Comparison of ENCODE assay signal across 8 mouse cellular contexts in the genomic region with DNA sequence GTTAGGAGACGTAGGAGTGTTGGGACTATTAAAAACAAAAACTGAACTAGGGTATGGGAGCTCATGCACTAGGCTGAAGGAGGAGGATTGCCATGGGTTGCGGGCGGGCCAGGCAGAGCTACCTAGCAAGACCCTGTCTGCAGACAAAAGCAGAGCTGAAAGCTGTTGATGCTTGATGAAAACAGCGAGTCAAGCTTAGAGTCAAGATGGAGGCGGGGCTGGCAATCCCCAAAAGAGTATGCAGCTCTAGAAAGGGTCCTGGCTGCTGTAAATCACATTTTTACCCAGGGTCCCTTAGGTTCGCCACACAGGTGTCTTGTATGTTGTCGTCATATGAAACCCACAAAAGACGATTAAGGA. TPM values are rescaled to one million over a fixed set of nuclear protein-coding genes. Genes with fewer than 3 reads are reported as not detected.
DNase-seq lines count a peak whose midpoint lies in the region; ATAC-seq lines count a peak whose summit lies in the region.

No protein-coding gene starts in this region.

- H3K9me3 ChIP-seq in heart, embryonic 16.5 days (replicated peaks; ENCODE audit: control insufficient read depth, low read length), result no peaks in the 10 kb centered on the region
- H3K9me3 ChIP-seq in liver, embryonic 13.5 days (replicated peaks), result no peaks in the 10 kb centered on the region

- peak overlapping the region; percentile 86 for H3K4me3 ChIP-seq in heart, embryonic 16.5 days (ENCODE audit: low read length)
- peak overlapping the region; percentile 95 for H3K4me3 ChIP-seq in liver, embryonic 13.5 days (replicated peaks)

- no peak for ATAC-seq in CD4-positive, CD25-positive, alpha-beta regulatory T cell, adult 4 months
- no peak for ATAC-seq in heart, embryonic 16.5 days (replicated peaks; ENCODE audit: extremely low read depth, insufficient read depth, low FRiP score)
- ATAC-seq in liver, embryonic 13.5 days (ENCODE audit: low read depth), result no peak

- H3K36me3 ChIP-seq in heart, embryonic 16.5 days (ENCODE audit: control insufficient read depth, insufficient read depth), result no peaks in the 10 kb centered on the region; the same call in 1 of the 2 replicates
- peaks cover 17% of the 10 kb centered on the region; the same call in 1 of the 2 replicates for H3K36me3 ChIP-seq in liver, embryonic 13.5 days
- no peaks in the 10 kb centered on the region for H3K36me3 ChIP-seq in splenic B cell, adult 2 months (ENCODE audit: control insufficient read depth, insufficient read depth, low read length, poor library complexity, severe bottlenecking)

- no peaks in the 10 kb centered on the region for H3K27me3 ChIP-seq in heart, embryonic 16.5 days (ENCODE audit: control insufficient read depth, insufficient read depth, low read length)
- 0 out of 2 replicates have a peak, but pooled peaks cover 4% of the 10 kb centered on the region for H3K27me3 ChIP-seq in liver, embryonic 13.5 days
- no peaks in the 10 kb centered on the region; the same call in 1 of the 2 replicates for H3K27me3 ChIP-seq in splenic B cell, adult 2 months (ENCODE audit: control insufficient read depth, insufficient read depth, low read length, poor library complexity, severe bottlenecking)

- peak overlapping the region; percentile 80 for H3K4me2 ChIP-seq in heart, embryonic 16.5 days (ENCODE audit: low read depth, low read length)
- peak overlapping the region; percentile 86 for H3K4me2 ChIP-seq in liver, embryonic 13.5 days

- H3K4me1 ChIP-seq in heart, embryonic 16.5 days (ENCODE audit: control insufficient read depth, insufficient read depth, low read length), result peaks cover 20% of the 10 kb centered on the region
- peaks cover 57% of the 10 kb centered on the region for H3K4me1 ChIP-seq in liver, embryonic 13.5 days (replicated peaks)

- H3K27ac ChIP-seq in heart, embryonic 16.5 days (ENCODE audit: low read length), result peak overlapping the region; percentile 96
- peak overlapping the region; percentile 97 for H3K27ac ChIP-seq in liver, embryonic 13.5 days

- 19% methylated on average over 8 of the region's 8 CpGs for WGBS in heart, embryonic 16.5 days
- WGBS in liver, embryonic 13.5 days (ENCODE audit: insufficient replicate concordance), result 26% methylated on average over 8 of the region's 8 CpGs

- DNase-seq in CD4-positive, CD25-positive, alpha-beta regulatory T cell, adult 2 months (ENCODE audit: low read depth, low spot score), result peak; percentile 61
- peak; percentile 13 for DNase-seq in right cerebral cortex, postnatal 4 days
- DNase-seq in right cerebral cortex, adult 18-20 months, result no peak
- DNase-seq in liver, embryonic 13.5 days, result peak; percentile 11
- peak; percentile 37 for DNase-seq in splenic B cell, adult 2 months (ENCODE audit: low read depth, low spot score)
- no peak for DNase-seq in gastrocnemius, postnatal 25 days

- H3K9ac ChIP-seq in heart, embryonic 16.5 days (ENCODE audit: low read length), result peak overlapping the region; percentile 98
- peak overlapping the region; percentile 99 for H3K9ac ChIP-seq in liver, embryonic 13.5 days

RNA-seq across cellular contexts. Expression of a gene that starts 1.2 kb away (rescaled TPM):
- polyA plus RNA-seq in CD4-positive, CD25-positive, alpha-beta regulatory T cell, adult 4 months (2017; shearing (Covaris generic)), result 100 to 1,000 TPM in 1 of 2 experiments, 10 to 100 TPM in 1; 65.9 to 118 TPM
- polyA plus RNA-seq in heart, embryonic 16.5 days (2015; fragmentation: Nextera tagmentation; extraction: Ambion mirVana), result 38.8 and 43.9 TPM in 2 replicates
- polyA plus RNA-seq in liver, embryonic 13.5 days (2015; fragmentation: Nextera tagmentation; extraction: Ambion mirVana), result 29.3 and 30.9 TPM in 2 replicates
- total RNA-seq in gastrocnemius, postnatal 25 days (2021), result 10 to 100 TPM; 21.0 to 23.3 TPM

RNA-seq across cellular contexts. Expression of a gene that starts 7.4 kb away (rescaled TPM):
- polyA plus RNA-seq in CD4-positive, CD25-positive, alpha-beta regulatory T cell, adult 4 months (2017; shearing (Covaris generic)), result not detected
- polyA plus RNA-seq in heart, embryonic 16.5 days (2015; fragmentation: Nextera tagmentation; extraction: Ambion mirVana), result 0.36 and 0.76 TPM in 2 replicates
- 0.44 and 0.48 TPM in 2 replicates for polyA plus RNA-seq in liver, embryonic 13.5 days (2015; fragmentation: Nextera tagmentation; extraction: Ambion mirVana)
- not detected for total RNA-seq in gastrocnemius, postnatal 25 days (2021)

RNA-seq across cellular contexts. Expression of a gene that starts 11.2 kb away (rescaled TPM):
- 1 to 10 TPM in 1 of 2 experiments, under 1 TPM in 1; 0.39 to 1.8 TPM for polyA plus RNA-seq in CD4-positive, CD25-positive, alpha-beta regulatory T cell, adult 4 months (2017; shearing (Covaris generic))
- polyA plus RNA-seq in heart, embryonic 16.5 days (2015; fragmentation: Nextera tagmentation; extraction: Ambion mirVana), result 4.6 TPM in 2 replicates
- polyA plus RNA-seq in liver, embryonic 13.5 days (2015; fragmentation: Nextera tagmentation; extraction: Ambion mirVana), result 1.1 and 1.2 TPM in 2 replicates
- total RNA-seq in gastrocnemius, postnatal 25 days (2021), result under 1 TPM; 0.43 to 0.48 TPM

RNA-seq across cellular contexts. Expression of a gene that starts 17.8 kb away (rescaled TPM):
- polyA plus RNA-seq in CD4-positive, CD25-positive, alpha-beta regulatory T cell, adult 4 months (2017; shearing (Covaris generic)), result under 1 TPM; 0.63 to 0.87 TPM
- 40.9 and 44.0 TPM in 2 replicates for polyA plus RNA-seq in heart, embryonic 16.5 days (2015; fragmentation: Nextera tagmentation; extraction: Ambion mirVana)
- polyA plus RNA-seq in liver, embryonic 13.5 days (2015; fragmentation: Nextera tagmentation; extraction: Ambion mirVana), result 55.7 and 60.5 TPM in 2 replicates
- total RNA-seq in gastrocnemius, postnatal 25 days (2021), result 1 to 10 TPM; 2.8 to 3.1 TPM

RNA-seq across cellular contexts. Expression of a gene that starts 20.7 kb away (rescaled TPM):
- polyA plus RNA-seq in CD4-positive, CD25-positive, alpha-beta regulatory T cell, adult 4 months (2017; shearing (Covaris generic)), result not detected
- polyA plus RNA-seq in heart, embryonic 16.5 days (2015; fragmentation: Nextera tagmentation; extraction: Ambion mirVana), result 2.6 and 3.0 TPM in 2 replicates
- polyA plus RNA-seq in liver, embryonic 13.5 days (2015; fragmentation: Nextera tagmentation; extraction: Ambion mirVana), result 0.53 and 0.56 TPM in 2 replicates
- total RNA-seq in gastrocnemius, postnatal 25 days (2021), result not detected

Comparison
In these comparisons a context has a peak if more than half of its experiments do, and no peak if none do; other contexts are left out.
1. DNase-seq: peak in CD4-positive, CD25-positive, alpha-beta regulatory T cell, adult 2 months (single experiment), right cerebral cortex, postnatal 4 days (single experiment), liver, embryonic 13.5 days (single experiment) and splenic B cell, adult 2 months (single experiment); none in right cerebral cortex, adult 18-20 months (single experiment) and gastrocnemius, postnatal 25 days (single experiment).